Mouse (Mus musculus) kidney, adult 8-10 months (tissue): ENCODE measurements around the gene Asap3.

Experiments
- DNase-seq, 2 experiments: peaks; one replicate each; pipeline ENCODE4 v3.0.0; 2022

The Asap3 gene

GRCm38 (mm10) chr4:136206033-136206893 is at the start of gene Asap3:
Gene Asap3 (plus strand): TSS chr4:136206365.
- DNase-seq: peak; percentile 96 to 98

GRCm38 (mm10) chr4:136158498-136158897 is 47.7 kb upstream of the Asap3 start:
- no peak for DNase-seq

GRCm38 (mm10) chr4:136159802-136160397 is 46.3 kb upstream of the Asap3 start:
- peak; percentile 77 to 82 for DNase-seq

- peak; percentile 77 to 90 for DNase-seq
These were observed 42.7 kb upstream of the Asap3 start for GRCm38 (mm10) chr4:136163448-136163847.

- no peak for DNase-seq
These were observed 41.2 kb upstream of the Asap3 start for GRCm38 (mm10) chr4:136164981-136165380.

GRCm38 (mm10) chr4:136167701-136168100 is 38.5 kb upstream of the Asap3 start:
- DNase-seq: no peak

- no peak for DNase-seq
These were observed 35.8 kb upstream of the Asap3 start for GRCm38 (mm10) chr4:136170401-136170800.

GRCm38 (mm10) chr4:136171455-136171854 is 34.7 kb upstream of the Asap3 start:
- no peak for DNase-seq

- DNase-seq: peak; percentile 43 to 70
These were observed 34.1 kb upstream of the Asap3 start, which contains the start of gene E2f2 for GRCm38 (mm10) chr4:136172011-136172541. Gene E2f2 (plus strand): TSS chr4:136172394.

GRCm38 (mm10) chr4:136172542-136173209 is 33.5 kb upstream of the Asap3 start:
- peak; percentile 57 to 61 for DNase-seq

GRCm38 (mm10) chr4:136173210-136173715 is 32.9 kb upstream of the Asap3 start:
- no peak for DNase-seq

- DNase-seq: no peak
These were observed 31.7 kb upstream of the Asap3 start for GRCm38 (mm10) chr4:136174216-136175193.

- DNase-seq: no peak
These were observed 30.1 kb upstream of the Asap3 start for GRCm38 (mm10) chr4:136176022-136176552.

GRCm38 (mm10) chr4:136177244-136177611 is 28.9 kb upstream of the Asap3 start:
- no peak for DNase-seq

- DNase-seq: peak in 1 of 2 experiments; percentile 39
These were observed 28.3 kb upstream of the Asap3 start for GRCm38 (mm10) chr4:136177612-136178474.

- DNase-seq: no peak
These were observed 27.7 kb upstream of the Asap3 start for GRCm38 (mm10) chr4:136178475-136178921.

GRCm38 (mm10) chr4:136179456-136179855 is 26.7 kb upstream of the Asap3 start:
- no peak for DNase-seq

- DNase-seq: peak; percentile 75 to 90
These were observed 26.2 kb upstream of the Asap3 start for GRCm38 (mm10) chr4:136179998-136180397.

- peak; percentile 91 for DNase-seq
These were observed 25.5 kb upstream of the Asap3 start for GRCm38 (mm10) chr4:136180408-136181330.
